Mouse (Mus musculus) gastrocnemius, postnatal 14 days (tissue): ENCODE results near the gene Prr13. TPM values are rescaled to one million over a fixed set of nuclear protein-coding genes. Genes with fewer than 3 reads are reported as not detected.
A peak's percentile ranks its signal among the peaks of the same experiment; 100 is the strongest.

Experiments
- DNase-seq: peaks from one replicate; pipeline ENCODE4 v3.0.0; 2021; ENCODE audit warnings: mixed read lengths
- intact Hi-C: fragments of 180-260 bp; cut with DNase I; formaldehyde crosslinking; loops from one replicate; pipeline ENCODE4 v1.15.1; 2025; ENCODE audit warnings: low total_unique reads
- total RNA-seq, 2 experiments: library from RNA; stranded (reverse); gene quantifications; 2 replicates each; pipeline ENCODE4 v1.2.3; 2021

The Prr13 gene
- total RNA-seq, 2 experiments from 2014 or later = 12.1 to 13.6 TPM

- no peak for DNase-seq
- intact Hi-C loops = no loop called here
Observed at GRCm38 (mm10) chr15:102501084-102501814, 42.4 kb downstream of the Prr13 start.

- intact Hi-C loops = no loop called here
- no peak for DNase-seq
Observed at GRCm38 (mm10) chr15:102502254-102502840, 43.5 kb downstream of the Prr13 start.

GRCm38 (mm10) chr15:102503447-102503846, 44.6 kb downstream of the Prr13 start, which contains the start of gene Gm10337:
TSS of gene Gm10337 (plus strand) at chr15:102503722.
- intact Hi-C loops = no loop called here
- DNase-seq = no peak

- intact Hi-C loops = no loop called here
- no peak for DNase-seq
Observed at GRCm38 (mm10) chr15:102503924-102504782, 45.3 kb downstream of the Prr13 start.

- no peak for DNase-seq
- intact Hi-C loops = no loop called here
Observed at GRCm38 (mm10) chr15:102505073-102505769, 46.4 kb downstream of the Prr13 start.

GRCm38 (mm10) chr15:102505770-102506463, 47.1 kb downstream of the Prr13 start:
- intact Hi-C loops = no loop called here

GRCm38 (mm10) chr15:102506464-102506830, 47.6 kb downstream of the Prr13 start:
- no peak for DNase-seq
- intact Hi-C loops = no loop called here

More at GRCm38 (mm10) chr15:102505770-102506463, 47.1 kb downstream of the Prr13 start:
- no peak for DNase-seq

- intact Hi-C loops = no loop called here
Observed at GRCm38 (mm10) chr15:102506864-102507263, 48.0 kb downstream of the Prr13 start.

GRCm38 (mm10) chr15:102507561-102507960, 48.7 kb downstream of the Prr13 start:
- no peak for DNase-seq
- intact Hi-C loops = no loop called here

More at GRCm38 (mm10) chr15:102506864-102507263, 48.0 kb downstream of the Prr13 start:
- DNase-seq = no peak

GRCm38 (mm10) chr15:102508336-102508735, 49.5 kb downstream of the Prr13 start:
- no peak for DNase-seq
- intact Hi-C loops = no loop called here

- intact Hi-C loops = no loop called here
- DNase-seq = no peak
Observed at GRCm38 (mm10) chr15:102510110-102510509, 51.3 kb downstream of the Prr13 start.

GRCm38 (mm10) chr15:102510590-102511284, 51.9 kb downstream of the Prr13 start:
- DNase-seq = peak; percentile 82
- intact Hi-C loops = no loop called here

GRCm38 (mm10) chr15:102511285-102511833, 52.5 kb downstream of the Prr13 start:
- intact Hi-C loops = no loop called here
- DNase-seq = no peak

- DNase-seq = no peak
- intact Hi-C loops = no loop called here
Observed at GRCm38 (mm10) chr15:102512010-102512409, 53.2 kb downstream of the Prr13 start.
